Mouse (Mus musculus): ENCODE data around the gene Olfr550. TPM values are rescaled to one million over a fixed set of nuclear protein-coding genes. Genes with fewer than 3 reads are reported as not detected.

Gene Olfr550
- not detected for polyA plus RNA-seq (2014; fragmentation: Illumina TruSeq; extraction: RNeasy Lipid Tissue Mini Kit (QIAGEN cat#74804); ENCODE audit: low read depth, low replicate concordance)

GRCm38 (mm10) chr7:102571142-102571541 lies at the start of gene Olfr550:
Gene Olfr550 (plus strand): TSS chr7:102571442.

DNA sequence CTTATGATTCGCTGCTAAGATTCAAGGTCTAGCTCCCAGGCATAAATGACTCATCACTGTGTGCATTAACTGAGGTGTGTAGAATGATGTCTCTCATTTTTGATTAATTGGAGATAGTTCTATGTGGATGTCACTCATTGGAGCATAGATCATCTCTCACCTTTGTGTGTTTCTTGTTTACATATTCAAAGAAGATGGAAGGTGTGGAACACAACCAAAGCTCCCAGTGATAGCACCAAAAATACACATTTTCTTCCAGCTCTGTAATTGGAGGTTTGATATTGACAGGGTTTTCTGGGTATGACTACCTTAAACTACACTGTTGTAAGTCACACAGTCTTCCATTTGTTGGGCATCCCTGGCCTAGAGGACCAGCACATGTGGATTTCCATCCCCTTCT lies 36.8 kb upstream of the Olfr550 start, which contains the start of gene Olfr547:
Olfr547 (plus strand) TSS at position 301 of the 400 bp plus-strand sequence.

DNA sequence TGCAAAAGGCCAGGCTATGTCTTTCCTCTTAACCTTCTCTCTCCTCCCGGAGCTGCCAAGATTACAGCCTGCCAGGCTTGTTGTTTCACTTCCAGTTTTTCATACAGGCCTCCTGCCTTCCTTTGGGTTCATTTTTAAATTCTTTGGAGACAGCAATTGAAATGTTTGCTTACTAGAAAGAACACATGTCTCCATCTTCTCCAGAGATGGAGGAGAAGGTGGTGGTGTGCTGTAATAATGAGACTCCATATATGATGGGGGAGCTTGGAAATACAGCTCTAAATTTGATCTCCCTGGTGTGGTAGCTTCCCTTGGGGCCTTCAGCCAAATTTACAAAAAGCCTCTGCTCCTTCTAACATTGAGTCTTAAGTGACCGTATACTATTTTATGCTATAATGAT lies 30.6 kb upstream of the Olfr550 start, which contains the start of gene Olfr548-ps1:
Olfr548-ps1 (plus strand) TSS at position 301 of the 400 bp plus-strand sequence.

GRCm38 (mm10) chr7:102549570-102549969 lies 21.7 kb upstream of the Olfr550 start, which contains the start of gene Olfr549:
Gene Olfr549 (plus strand): TSS chr7:102549870.

DNA sequence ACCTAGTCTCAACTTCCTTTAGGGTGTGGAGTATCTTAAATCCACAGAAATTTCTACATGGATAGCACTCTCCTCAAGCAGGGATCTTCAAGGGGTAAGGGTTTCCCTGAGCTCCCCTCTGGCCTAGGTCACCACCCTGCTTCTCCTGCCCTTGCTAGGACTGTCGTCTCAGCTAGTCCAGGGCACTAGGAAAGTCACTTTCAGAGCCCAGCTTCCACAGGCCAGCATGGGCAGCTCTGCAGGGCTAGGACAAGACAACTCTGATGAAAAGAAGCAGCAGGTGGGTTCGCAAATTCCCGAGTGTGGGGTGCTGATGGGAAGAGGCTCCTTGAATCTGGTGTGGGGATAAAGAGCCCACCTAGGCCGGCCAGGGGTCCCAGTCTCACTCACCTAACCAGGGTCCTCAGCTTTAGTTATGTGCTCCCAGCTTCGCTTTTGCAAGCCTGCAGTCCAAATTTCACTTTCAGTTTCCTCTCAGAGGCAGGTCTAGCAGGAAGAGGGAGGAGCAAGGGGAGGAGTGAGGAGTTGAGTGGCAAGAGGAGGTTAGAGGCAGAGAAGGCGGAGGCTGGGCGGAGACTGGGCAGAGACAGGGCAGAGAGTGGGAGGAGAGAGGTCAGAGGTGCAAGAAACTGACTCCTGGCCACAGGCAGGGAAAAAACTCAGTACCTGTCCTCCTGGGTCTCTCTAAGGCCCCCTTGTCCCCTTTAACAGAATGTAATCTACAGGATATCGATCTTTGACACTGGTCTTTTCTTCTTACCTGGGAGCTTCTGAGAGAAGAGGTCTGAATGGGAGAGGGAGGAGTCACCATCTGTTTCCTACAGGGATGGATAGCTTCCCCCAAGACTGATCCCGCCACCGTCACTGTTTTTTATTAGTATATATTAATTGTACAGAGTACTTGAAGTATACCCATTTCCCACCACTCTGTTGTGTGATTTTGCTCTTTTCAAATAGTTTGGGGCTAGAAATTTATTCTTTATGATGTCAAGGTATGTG lies 5.9 kb upstream of the Olfr550 start, which contains the start of gene Trim21:
Trim21 (minus strand) TSS at position 488 of the 999 bp plus-strand sequence.

DNA sequence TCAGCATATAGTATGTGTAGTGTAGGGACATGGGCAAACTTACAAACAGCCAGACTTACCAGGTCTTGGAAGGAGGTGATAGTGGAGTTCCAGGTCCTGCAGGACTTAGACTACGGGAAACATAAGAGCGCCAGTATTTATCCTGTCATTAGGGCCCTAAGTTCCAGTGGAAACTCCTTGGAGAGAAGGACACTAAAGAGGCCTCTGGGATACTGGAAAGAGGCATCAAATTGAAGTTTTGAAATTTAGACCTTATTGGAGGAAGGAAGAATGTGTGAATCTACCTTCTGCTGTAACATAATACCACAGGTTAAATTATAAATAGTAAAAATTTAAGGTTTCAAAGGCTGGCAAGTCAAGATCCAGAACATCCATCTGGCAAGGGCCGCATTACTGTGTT lies 20.5 kb downstream of the Olfr550 start, which contains the start of gene Olfr551:
Olfr551 (minus strand) TSS at position 101 of the 400 bp plus-strand sequence.

DNA sequence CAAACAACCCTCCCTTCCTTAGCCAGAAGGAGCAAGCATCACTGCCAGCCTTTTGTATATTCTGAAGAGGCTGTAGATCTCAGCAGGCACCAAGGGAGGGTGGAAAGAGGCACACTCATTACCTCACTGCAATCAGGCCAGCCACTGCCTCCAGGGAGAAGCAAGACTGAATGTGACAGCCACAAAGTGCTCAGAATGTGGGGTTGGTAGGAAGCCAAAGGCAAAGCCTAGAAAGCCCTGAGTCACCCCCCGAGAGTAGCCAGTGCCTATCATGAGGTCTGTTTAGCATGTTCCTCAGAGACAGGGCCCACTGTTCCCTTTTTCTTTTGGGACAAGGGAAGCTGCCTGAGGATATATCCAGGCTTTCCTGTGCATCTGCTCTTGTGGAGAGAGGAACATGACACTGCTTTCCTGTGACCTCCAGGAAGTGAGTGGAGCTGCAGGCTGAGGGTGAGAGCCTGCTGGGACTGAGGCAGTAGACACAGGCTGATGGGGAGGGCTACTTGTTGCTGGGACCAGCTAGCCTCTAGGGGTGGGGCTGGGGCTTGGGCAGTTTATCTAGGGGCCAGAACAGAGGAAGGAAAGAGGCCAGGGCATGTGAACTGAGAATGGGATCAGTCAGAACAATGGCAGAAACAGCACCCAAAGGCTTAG lies 26.3 kb downstream of the Olfr550 start, which contains the start of gene Olfr552:
Olfr552 (plus strand) TSS at position 393 of the 654 bp plus-strand sequence.

DNA sequence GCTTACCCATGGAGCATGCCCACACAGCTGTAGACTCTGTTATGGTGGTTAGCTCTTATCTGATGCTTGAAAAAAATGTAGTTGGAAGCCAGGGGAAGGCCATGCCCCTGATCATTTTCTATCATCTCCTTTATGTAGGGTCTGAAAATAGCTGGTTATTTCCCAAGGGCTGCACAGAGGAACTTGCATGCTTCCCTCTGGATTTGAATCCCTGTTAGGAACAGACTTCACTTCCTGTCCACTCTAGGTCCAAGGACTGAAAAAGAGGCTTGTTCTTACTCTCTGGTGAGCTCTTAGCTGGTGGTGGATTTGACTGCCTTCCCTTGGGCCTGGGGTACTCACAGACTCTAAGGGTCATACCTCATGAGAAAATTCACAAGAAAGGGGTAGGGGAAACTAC lies 46.9 kb downstream of the Olfr550 start, which contains the start of gene Olfr553:
Olfr553 (minus strand) TSS at position 101 of the 400 bp plus-strand sequence.

Other genes starting within 250 kb of the Olfr550 start
- 12.9 TPM for gene Rrm1, start 129.7 kb upstream of the Olfr550 start, polyA plus RNA-seq (2014; fragmentation: Illumina TruSeq; extraction: RNeasy Lipid Tissue Mini Kit (QIAGEN cat#74804); ENCODE audit: low read depth, low replicate concordance)
- not detected for gene Olfr543, start 89.8 kb upstream of the Olfr550 start, polyA plus RNA-seq (2014; fragmentation: Illumina TruSeq; extraction: RNeasy Lipid Tissue Mini Kit (QIAGEN cat#74804); ENCODE audit: low read depth, low replicate concordance)
- not detected for gene Olfr544, start 83.1 kb upstream of the Olfr550 start, polyA plus RNA-seq (2014; fragmentation: Illumina TruSeq; extraction: RNeasy Lipid Tissue Mini Kit (QIAGEN cat#74804); ENCODE audit: low read depth, low replicate concordance)
- gene Olfr545, start 71.9 kb upstream of the Olfr550 start, polyA plus RNA-seq (2014; fragmentation: Illumina TruSeq; extraction: RNeasy Lipid Tissue Mini Kit (QIAGEN cat#74804); ENCODE audit: low read depth, low replicate concordance) = not detected
- gene Olfr547, start 36.7 kb upstream of the Olfr550 start, polyA plus RNA-seq (2014; fragmentation: Illumina TruSeq; extraction: RNeasy Lipid Tissue Mini Kit (QIAGEN cat#74804); ENCODE audit: low read depth, low replicate concordance) = not detected
- gene Olfr548-ps1, start 30.5 kb upstream of the Olfr550 start, polyA plus RNA-seq (2014; fragmentation: Illumina TruSeq; extraction: RNeasy Lipid Tissue Mini Kit (QIAGEN cat#74804); ENCODE audit: low read depth, low replicate concordance) = not detected
- gene Olfr549, start 21.6 kb upstream of the Olfr550 start, polyA plus RNA-seq (2014; fragmentation: Illumina TruSeq; extraction: RNeasy Lipid Tissue Mini Kit (QIAGEN cat#74804); ENCODE audit: low read depth, low replicate concordance) = not detected
- gene Trim21, start 6.0 kb upstream of the Olfr550 start, polyA plus RNA-seq (2014; fragmentation: Illumina TruSeq; extraction: RNeasy Lipid Tissue Mini Kit (QIAGEN cat#74804); ENCODE audit: low read depth, low replicate concordance) = 6.7 TPM
- not detected for gene Olfr551, start 20.4 kb downstream of the Olfr550 start, polyA plus RNA-seq (2014; fragmentation: Illumina TruSeq; extraction: RNeasy Lipid Tissue Mini Kit (QIAGEN cat#74804); ENCODE audit: low read depth, low replicate concordance)
- not detected for gene Olfr552, start 26.3 kb downstream of the Olfr550 start, polyA plus RNA-seq (2014; fragmentation: Illumina TruSeq; extraction: RNeasy Lipid Tissue Mini Kit (QIAGEN cat#74804); ENCODE audit: low read depth, low replicate concordance)
- not detected for gene Olfr553, start 46.8 kb downstream of the Olfr550 start, polyA plus RNA-seq (2014; fragmentation: Illumina TruSeq; extraction: RNeasy Lipid Tissue Mini Kit (QIAGEN cat#74804); ENCODE audit: low read depth, low replicate concordance)
- not detected for gene Olfr554, start 67.0 kb downstream of the Olfr550 start, polyA plus RNA-seq (2014; fragmentation: Illumina TruSeq; extraction: RNeasy Lipid Tissue Mini Kit (QIAGEN cat#74804); ENCODE audit: low read depth, low replicate concordance)
- gene Olfr555, start 87.4 kb downstream of the Olfr550 start, polyA plus RNA-seq (2014; fragmentation: Illumina TruSeq; extraction: RNeasy Lipid Tissue Mini Kit (QIAGEN cat#74804); ENCODE audit: low read depth, low replicate concordance) = not detected
- not detected for gene Olfr556, start 93.5 kb downstream of the Olfr550 start, polyA plus RNA-seq (2014; fragmentation: Illumina TruSeq; extraction: RNeasy Lipid Tissue Mini Kit (QIAGEN cat#74804); ENCODE audit: low read depth, low replicate concordance)
- 23.3 TPM for gene Trim68, start 115.9 kb downstream of the Olfr550 start, polyA plus RNA-seq (2014; fragmentation: Illumina TruSeq; extraction: RNeasy Lipid Tissue Mini Kit (QIAGEN cat#74804); ENCODE audit: low read depth, low replicate concordance)
- not detected for gene Olfr557, start 124.5 kb downstream of the Olfr550 start, polyA plus RNA-seq (2014; fragmentation: Illumina TruSeq; extraction: RNeasy Lipid Tissue Mini Kit (QIAGEN cat#74804); ENCODE audit: low read depth, low replicate concordance)
- gene Olfr558, start 130.8 kb downstream of the Olfr550 start, polyA plus RNA-seq (2014; fragmentation: Illumina TruSeq; extraction: RNeasy Lipid Tissue Mini Kit (QIAGEN cat#74804); ENCODE audit: low read depth, low replicate concordance) = 6.0 TPM
- not detected for gene Olfr33, start 147.6 kb downstream of the Olfr550 start, polyA plus RNA-seq (2014; fragmentation: Illumina TruSeq; extraction: RNeasy Lipid Tissue Mini Kit (QIAGEN cat#74804); ENCODE audit: low read depth, low replicate concordance)
- gene Olfr559, start 156.0 kb downstream of the Olfr550 start, polyA plus RNA-seq (2014; fragmentation: Illumina TruSeq; extraction: RNeasy Lipid Tissue Mini Kit (QIAGEN cat#74804); ENCODE audit: low read depth, low replicate concordance) = not detected
- gene Olfr560, start 187.9 kb downstream of the Olfr550 start, polyA plus RNA-seq (2014; fragmentation: Illumina TruSeq; extraction: RNeasy Lipid Tissue Mini Kit (QIAGEN cat#74804); ENCODE audit: low read depth, low replicate concordance) = 0.39 TPM
- gene Olfr78, start 188.0 kb downstream of the Olfr550 start, polyA plus RNA-seq (2014; fragmentation: Illumina TruSeq; extraction: RNeasy Lipid Tissue Mini Kit (QIAGEN cat#74804); ENCODE audit: low read depth, low replicate concordance) = 3.1 TPM
- not detected for gene Olfr561, start 199.8 kb downstream of the Olfr550 start, polyA plus RNA-seq (2014; fragmentation: Illumina TruSeq; extraction: RNeasy Lipid Tissue Mini Kit (QIAGEN cat#74804); ENCODE audit: low read depth, low replicate concordance)
- gene Olfr564, start 232.0 kb downstream of the Olfr550 start, polyA plus RNA-seq (2014; fragmentation: Illumina TruSeq; extraction: RNeasy Lipid Tissue Mini Kit (QIAGEN cat#74804); ENCODE audit: low read depth, low replicate concordance) = not detected

Measured in heart, adult 10 weeks (tissue).